Mouse (Mus musculus): ENCODE measurements around the gene Rtkn.

DNA sequence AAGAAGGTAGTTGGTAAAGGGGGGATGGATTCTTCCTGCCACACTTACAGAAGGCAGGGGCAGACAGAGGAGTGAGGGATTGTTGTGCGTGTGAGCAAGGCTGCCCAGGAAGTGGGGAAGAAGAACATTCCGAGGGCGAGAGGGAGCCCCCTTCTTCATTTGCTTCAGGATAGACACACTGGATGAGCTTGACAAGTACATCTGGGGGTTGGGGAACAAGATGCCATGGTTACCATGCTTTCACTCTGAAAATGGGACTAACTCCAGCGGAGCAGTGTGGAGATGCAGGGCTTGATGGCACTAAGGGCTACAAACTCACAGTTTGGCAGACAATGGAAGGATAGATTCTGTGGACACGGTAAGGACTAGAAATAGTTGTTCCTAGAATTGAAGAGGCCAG lies 35.8 kb downstream of the Rtkn start:
- TF ChIP-seq CTCF (IDR thresholded peaks at IDR 0.05; ENCODE audit: control insufficient read depth, insufficient read depth, insufficient read length) (no peak), FOSL1 (IDR thresholded peaks at IDR 0.05; ENCODE audit: insufficient read depth, low read length, poor library complexity, severe bottlenecking) (no peak), MAX (IDR thresholded peaks at IDR 0.05) (no peak), USF1 (IDR thresholded peaks at IDR 0.05; ENCODE audit: low read depth) (no peak)
